Mouse (Mus musculus): ENCODE results near the gene Gm6356.
"Not testable (repeated sequence)": the region's sequence is repeated elsewhere in the genome, so short reads cannot be mapped to it uniquely, and the experiment has no call there.

The Gm6356 gene

GRCm38 (mm10) chr14:6973718-6974117 lies at the start of gene Gm6356:
Gm6356 (minus strand) TSS chr14:6973818.
- not testable (repeated sequence) for DNase-seq (ENCODE audit: low read depth)

Data from induced T-regulatory cell, adult 2 months (primary cell).